Mouse (Mus musculus) lung, postnatal 0 days (tissue): ENCODE measurements around the gene Ddx19a.

Source experiments
- CTCF ChIP-seq: IDR thresholded peaks from 2 replicates; pipeline ENCODE4 v1.5.1; 2016; ENCODE audit warnings: antibody characterized with exemption, mild to moderate bottlenecking
- EP300 ChIP-seq: IDR thresholded peaks from 2 replicates; pipeline ENCODE4 v1.6.1; 2016; ENCODE audit warnings: antibody characterized with exemption, mild to moderate bottlenecking, control low read depth

DNA sequence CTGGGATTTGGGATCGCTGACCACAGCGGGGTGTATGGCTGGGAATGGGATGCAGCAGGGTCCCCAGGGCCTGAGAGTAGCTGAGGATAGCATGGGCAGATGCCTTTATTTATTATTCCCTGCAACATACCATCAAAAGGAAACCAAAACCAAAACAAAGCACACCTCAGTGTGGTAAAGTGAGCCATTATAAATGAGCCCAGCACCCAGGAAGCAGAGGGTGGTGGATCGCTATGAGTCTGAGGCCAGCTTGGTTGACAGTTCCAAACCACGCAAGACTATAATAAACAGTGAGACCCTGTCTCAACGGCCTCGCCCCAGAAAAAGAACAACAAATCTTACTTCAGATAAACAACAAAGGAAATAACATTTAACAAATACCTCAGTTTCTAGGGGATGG lies 32.4 kb upstream of the Ddx19a start:
- TF ChIP-seq CTCF: no peak
- TF ChIP-seq EP300: no peak
